13 mouse cellular contexts compared by ENCODE assay signal in the genomic region with DNA sequence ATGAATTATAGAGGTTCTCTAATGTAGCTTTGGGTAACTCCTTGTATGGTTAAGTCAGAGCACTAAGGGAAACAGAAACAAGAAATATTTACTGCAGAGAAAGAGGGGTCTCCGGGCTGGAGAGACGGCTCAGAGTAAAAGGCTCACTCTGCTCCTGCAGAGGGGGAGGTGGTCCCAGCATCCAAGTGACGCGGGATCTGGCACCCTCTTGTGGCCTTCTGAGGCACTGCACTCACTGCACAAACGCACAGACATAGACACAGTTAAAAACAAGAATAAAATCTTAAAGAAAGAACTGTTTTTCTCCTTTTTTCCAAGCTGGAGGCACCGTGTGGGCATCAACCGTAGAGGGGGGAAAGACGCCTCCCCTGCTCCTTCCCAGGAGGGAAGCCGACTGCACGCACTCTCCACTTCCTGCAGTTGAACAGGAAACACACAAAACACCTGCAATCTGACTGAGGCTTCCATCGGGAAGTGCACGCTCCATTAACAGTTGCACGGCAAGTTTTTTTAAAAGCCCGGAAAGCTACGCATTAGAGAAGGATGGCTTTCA.
DNase-seq lines count a peak whose midpoint lies in the region; ATAC-seq and TF ChIP-seq lines count a peak whose summit lies in the region.
"Had no signal": no experiment of that assay in that cellular context is flagged by ENCODE, and none has a peak within 500 bp of the region (broad histone marks: within the 10 kb centered on the region; RNA-seq: fewer than 3 reads in every experiment).

No protein-coding gene starts in this region.

- no peak overlapping the region for H3K9ac ChIP-seq in hindbrain, postnatal 0 days (replicated peaks; ENCODE audit: low read length)
- no peak overlapping the region for H3K9ac ChIP-seq in hindbrain, embryonic 13.5 days
- H3K9ac ChIP-seq in midbrain, embryonic 11.5 days (ENCODE audit: low read length): no peak overlapping the region
- H3K9ac ChIP-seq in midbrain, embryonic 15.5 days: no peak overlapping the region
- no peak overlapping the region for H3K9ac ChIP-seq in limb, embryonic 14.5 days (ENCODE audit: low read depth, low read length, severe bottlenecking)
- H3K9ac ChIP-seq: heart, embryonic 15.5 days had no signal

- no peaks in the 10 kb centered on the region for H3K9me3 ChIP-seq in hindbrain, postnatal 0 days (ENCODE audit: low read length)
- peaks cover 5% of the 10 kb centered on the region; the same call in 1 of the 2 replicates for H3K9me3 ChIP-seq in hindbrain, embryonic 13.5 days
- no peaks in the 10 kb centered on the region for H3K9me3 ChIP-seq in midbrain, embryonic 11.5 days (ENCODE audit: control insufficient read depth, low read length)
- no peaks in the 10 kb centered on the region for H3K9me3 ChIP-seq in midbrain, embryonic 15.5 days
- no peaks in the 10 kb centered on the region for H3K9me3 ChIP-seq in limb, embryonic 14.5 days (ENCODE audit: control insufficient read depth, low read length)

- TF ChIP-seq CTCF in hindbrain, postnatal 0 days (IDR thresholded peaks at IDR 0.05; ENCODE audit: low read depth): peak; percentile 71
- TF ChIP-seq CTCF in thymus, adult 2 months (IDR thresholded peaks at IDR 0.05; ENCODE audit: borderline replicate concordance, control insufficient read depth, extremely low read depth, insufficient read depth, low read length, poor library complexity): no peak

- no peak for ATAC-seq in hindbrain, postnatal 0 days
- no peak for ATAC-seq in hindbrain, embryonic 13.5 days (ENCODE audit: low FRiP score)
- ATAC-seq in midbrain, embryonic 11.5 days (ENCODE audit: low FRiP score): no peak
- ATAC-seq in midbrain, embryonic 15.5 days (replicated peaks): no peak
- ATAC-seq in limb, embryonic 14.5 days (ENCODE audit: low FRiP score, low read depth): 0 out of 2 replicates have a peak, but pooled peaks have one; percentile 15

- WGBS in hindbrain, postnatal 0 days: 75% methylated on average over 15 of the region's 15 CpGs
- 79% methylated on average over 15 of the region's 15 CpGs for WGBS in hindbrain, embryonic 13.5 days
- 89% methylated on average over 15 of the region's 15 CpGs for WGBS in midbrain, embryonic 11.5 days
- 82% methylated on average over 15 of the region's 15 CpGs for WGBS in midbrain, embryonic 15.5 days
- WGBS in limb, embryonic 14.5 days: 49% methylated on average over 15 of the region's 15 CpGs
- 82% methylated on average over 15 of the region's 15 CpGs for WGBS in thymus, adult 2 months

- DNase-seq in hindbrain, postnatal 0 days (ENCODE audit: low spot score): no peak
- peak; percentile 80 for DNase-seq in midbrain, embryonic 11.5 days (ENCODE audit: low spot score, missing footprints)
- peak; percentile 71 for DNase-seq in ZHBTc4 (ENCODE audit: low read depth, low spot score)
- DNase-seq in limb, embryonic 14.5 days (ENCODE audit: low spot score): peak; percentile 19
- no peak for DNase-seq in adrenal gland, adult 8-10 months
- DNase-seq in thymus, adult 2 months: no peak
- DNase-seq: cerebellum, postnatal 36 days; kidney, adult 11 months; lung, adult 2 months had no signal

- no peak overlapping the region for H3K4me2 ChIP-seq in hindbrain, postnatal 0 days (ENCODE audit: low read depth, low read length)
- H3K4me2 ChIP-seq in hindbrain, embryonic 13.5 days: no peak overlapping the region
- H3K4me2 ChIP-seq in midbrain, embryonic 11.5 days: no peak overlapping the region
- H3K4me2 ChIP-seq in midbrain, embryonic 15.5 days: no peak overlapping the region
- H3K4me2 ChIP-seq in limb, embryonic 14.5 days (replicated peaks; ENCODE audit: low read depth, low read length, severe bottlenecking): no peak overlapping the region
- H3K4me2 ChIP-seq: heart, embryonic 15.5 days had no signal

- TF ChIP-seq POLR2A in limb, embryonic 14.5 days (IDR thresholded peaks at IDR 0.05; ENCODE audit: borderline replicate concordance, extremely low read depth, insufficient read depth, insufficient read length): no peak
- no peak for TF ChIP-seq POLR2A in thymus, adult 2 months (IDR thresholded peaks at IDR 0.05; ENCODE audit: control insufficient read depth, extremely low read depth, insufficient read depth, low read length, poor library complexity)

- H3K27me3 ChIP-seq in hindbrain, postnatal 0 days (ENCODE audit: insufficient read depth, low read length): no peaks in the 10 kb centered on the region
- no peaks in the 10 kb centered on the region for H3K27me3 ChIP-seq in hindbrain, embryonic 13.5 days
- H3K27me3 ChIP-seq in midbrain, embryonic 11.5 days (ENCODE audit: control insufficient read depth, insufficient read depth, low read length): no peaks in the 10 kb centered on the region
- no peaks in the 10 kb centered on the region for H3K27me3 ChIP-seq in midbrain, embryonic 15.5 days (replicated peaks)
- H3K27me3 ChIP-seq in limb, embryonic 14.5 days (ENCODE audit: control insufficient read depth, insufficient read depth, low read length): no peaks in the 10 kb centered on the region
- no peaks in the 10 kb centered on the region for H3K27me3 ChIP-seq in thymus, adult 2 months (ENCODE audit: control insufficient read depth, insufficient read depth, low read length)
- H3K27me3 ChIP-seq: heart, embryonic 15.5 days had no signal

- no peaks in the 10 kb centered on the region for H3K36me3 ChIP-seq in hindbrain, postnatal 0 days (ENCODE audit: insufficient read depth, low read length)
- no peaks in the 10 kb centered on the region for H3K36me3 ChIP-seq in hindbrain, embryonic 13.5 days
- no peaks in the 10 kb centered on the region for H3K36me3 ChIP-seq in midbrain, embryonic 11.5 days (ENCODE audit: control insufficient read depth, insufficient read depth, low read length)
- no peaks in the 10 kb centered on the region for H3K36me3 ChIP-seq in midbrain, embryonic 15.5 days (replicated peaks)
- no peaks in the 10 kb centered on the region for H3K36me3 ChIP-seq in limb, embryonic 14.5 days (ENCODE audit: control insufficient read depth, insufficient read depth, low read length)
- H3K36me3 ChIP-seq in thymus, adult 2 months (ENCODE audit: control insufficient read depth, insufficient read depth, low read length): no peaks in the 10 kb centered on the region
- H3K36me3 ChIP-seq: heart, embryonic 15.5 days had no signal

- H3K4me3 ChIP-seq in hindbrain, postnatal 0 days (ENCODE audit: low read length): no peak overlapping the region
- no peak overlapping the region for H3K4me3 ChIP-seq in hindbrain, embryonic 13.5 days
- H3K4me3 ChIP-seq in midbrain, embryonic 11.5 days (ENCODE audit: low read depth, low read length): no peak overlapping the region
- no peak overlapping the region for H3K4me3 ChIP-seq in midbrain, embryonic 15.5 days
- H3K4me3 ChIP-seq in limb, embryonic 14.5 days (replicated peaks; ENCODE audit: low read length): no peak overlapping the region
- H3K4me3 ChIP-seq in thymus, adult 2 months (ENCODE audit: control insufficient read depth, insufficient read depth, low read length): no peak overlapping the region
- H3K4me3 ChIP-seq: erythroblast, embryonic 14.5 days; heart, embryonic 15.5 days had no signal

- no peaks in the 10 kb centered on the region for H3K4me1 ChIP-seq in hindbrain, postnatal 0 days (ENCODE audit: insufficient read depth, low read length)
- H3K4me1 ChIP-seq in hindbrain, embryonic 13.5 days (replicated peaks): peaks cover 7% of the 10 kb centered on the region; the same call in 1 of the 2 replicates
- no peaks in the 10 kb centered on the region for H3K4me1 ChIP-seq in midbrain, embryonic 11.5 days (ENCODE audit: control insufficient read depth, insufficient read depth, low read length)
- 0 out of 2 replicates have a peak, but pooled peaks cover 6% of the 10 kb centered on the region for H3K4me1 ChIP-seq in midbrain, embryonic 15.5 days
- peaks cover 5% of the 10 kb centered on the region for H3K4me1 ChIP-seq in limb, embryonic 14.5 days (ENCODE audit: control insufficient read depth, insufficient read depth, low read length)
- H3K4me1 ChIP-seq in thymus, adult 2 months (replicated peaks; ENCODE audit: control insufficient read depth, insufficient read depth, low read length): no peaks in the 10 kb centered on the region
- H3K4me1 ChIP-seq: heart, embryonic 15.5 days had no signal

- no peak overlapping the region for H3K27ac ChIP-seq in hindbrain, postnatal 0 days
- H3K27ac ChIP-seq in hindbrain, embryonic 13.5 days: no peak overlapping the region; the same call in 1 of the 2 replicates
- no peak overlapping the region for H3K27ac ChIP-seq in midbrain, embryonic 11.5 days (ENCODE audit: low read depth, low read length)
- H3K27ac ChIP-seq in midbrain, embryonic 15.5 days: no peak overlapping the region
- H3K27ac ChIP-seq in limb, embryonic 14.5 days (replicated peaks; ENCODE audit: low read depth, low read length): peak overlapping the region; percentile 43; the same call in 1 of the 2 replicates
- H3K27ac ChIP-seq in thymus, adult 2 months (ENCODE audit: control insufficient read depth, insufficient read depth, low read length): no peak overlapping the region
- H3K27ac ChIP-seq: heart, embryonic 15.5 days had no signal

Comparison
In these comparisons a context has a peak if more than half of its experiments do, and no peak if none do; other contexts are left out.
1. DNase-seq: peak in midbrain, embryonic 11.5 days (single experiment), ZHBTc4 (single experiment) and limb, embryonic 14.5 days (single experiment); none in hindbrain, postnatal 0 days (single experiment), adrenal gland, adult 8-10 months (single experiment) and thymus, adult 2 months (single experiment).